Mouse (Mus musculus) lung, postnatal 36 days (tissue): Measurements from ENCODE around the gene Asb2.

Experiments
- DNase-seq: peaks from one replicate; pipeline ENCODE4 v3.0.0; 2022; ENCODE audit warnings: mixed read lengths

Asb2 gene

GRCm38 (mm10) chr12:103355746-103356414 lies at the start of gene Asb2:
TSS of gene Asb2 (minus strand) at chr12:103356001.
- DNase-seq = no peak

GRCm38 (mm10) chr12:103404131-103404530 lies 48.3 kb upstream of the Asb2 start:
- no peak for DNase-seq

- peak; percentile 60 for DNase-seq
Measured at GRCm38 (mm10) chr12:103396751-103397150, 41.0 kb upstream of the Asb2 start.

- peak; percentile 28 for DNase-seq
Measured at GRCm38 (mm10) chr12:103395486-103396275, 39.9 kb upstream of the Asb2 start.

- no peak for DNase-seq
Measured at GRCm38 (mm10) chr12:103393528-103393927, 37.7 kb upstream of the Asb2 start.

GRCm38 (mm10) chr12:103391098-103391497 lies 35.3 kb upstream of the Asb2 start:
- no peak for DNase-seq

- DNase-seq = peak; percentile 18
Measured at GRCm38 (mm10) chr12:103389982-103390381, 34.2 kb upstream of the Asb2 start.

- DNase-seq = no peak
Measured at GRCm38 (mm10) chr12:103389348-103389727, 33.5 kb upstream of the Asb2 start.

GRCm38 (mm10) chr12:103388505-103389347 lies 32.9 kb upstream of the Asb2 start, which contains the start of gene Otub2:
TSS of gene Otub2 (plus strand) at chr12:103388682.
- DNase-seq = peak; percentile 99

- no peak for DNase-seq
Measured at GRCm38 (mm10) chr12:103380226-103380625, 24.4 kb upstream of the Asb2 start.

- DNase-seq = no peak
Measured at GRCm38 (mm10) chr12:103376774-103377173, 21.0 kb upstream of the Asb2 start.

GRCm38 (mm10) chr12:103376124-103376523 lies 20.3 kb upstream of the Asb2 start:
- DNase-seq = no peak

- no peak for DNase-seq
Measured at GRCm38 (mm10) chr12:103373530-103374236, 17.9 kb upstream of the Asb2 start.

GRCm38 (mm10) chr12:103371711-103372110 lies 15.9 kb upstream of the Asb2 start:
- DNase-seq = peak; percentile 75

- no peak for DNase-seq
Measured at GRCm38 (mm10) chr12:103370861-103371260, 15.1 kb upstream of the Asb2 start.

- DNase-seq = no peak
Measured at GRCm38 (mm10) chr12:103368777-103369176, 13.0 kb upstream of the Asb2 start.

GRCm38 (mm10) chr12:103368326-103368669 lies 12.5 kb upstream of the Asb2 start:
- DNase-seq = no peak

GRCm38 (mm10) chr12:103367620-103368325 lies 12.0 kb upstream of the Asb2 start:
- DNase-seq = peak; percentile 82

- DNase-seq = no peak
Measured at GRCm38 (mm10) chr12:103367171-103367570, 11.4 kb upstream of the Asb2 start.

GRCm38 (mm10) chr12:103362336-103362735 lies 6.5 kb upstream of the Asb2 start:
- no peak for DNase-seq

GRCm38 (mm10) chr12:103361539-103362307 lies 5.9 kb upstream of the Asb2 start:
- DNase-seq = no peak
